Mouse (Mus musculus): Measurements from ENCODE around the gene Tgif1.

DNA sequence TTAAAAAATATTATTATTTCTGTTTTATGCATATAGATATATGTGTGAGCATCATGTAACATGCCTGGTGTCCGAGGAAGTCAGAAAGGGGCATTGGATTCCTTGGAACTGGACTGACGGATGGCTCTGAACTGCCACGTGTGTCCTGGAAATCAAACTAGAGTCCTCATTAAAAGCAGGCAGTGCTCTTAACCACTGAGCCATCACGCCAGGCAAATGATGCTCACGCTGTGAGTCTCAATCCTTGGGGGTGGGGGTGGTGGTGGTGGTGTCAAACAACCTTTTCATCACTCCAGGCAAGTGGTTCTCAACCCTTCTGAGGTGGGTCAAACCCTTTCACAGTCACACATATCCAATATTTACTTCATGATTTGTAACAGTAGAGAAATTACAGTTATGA lies 32.5 kb upstream of the Tgif1 start:
- TF ChIP-seq CTCF (IDR thresholded peaks at IDR 0.05; ENCODE audit: borderline replicate concordance, insufficient read depth, low read depth, low read length) (no peak), POLR2A (IDR thresholded peaks at IDR 0.05; ENCODE audit: borderline replicate concordance, insufficient read depth, low read length) (no peak)
